Mouse (Mus musculus): Measurements from ENCODE around the gene Btbd2.
"Not testable (repeated sequence)": the region's sequence is repeated elsewhere in the genome, so short reads cannot be mapped to it uniquely, and the experiment has no call there.

Gene Btbd2

DNA sequence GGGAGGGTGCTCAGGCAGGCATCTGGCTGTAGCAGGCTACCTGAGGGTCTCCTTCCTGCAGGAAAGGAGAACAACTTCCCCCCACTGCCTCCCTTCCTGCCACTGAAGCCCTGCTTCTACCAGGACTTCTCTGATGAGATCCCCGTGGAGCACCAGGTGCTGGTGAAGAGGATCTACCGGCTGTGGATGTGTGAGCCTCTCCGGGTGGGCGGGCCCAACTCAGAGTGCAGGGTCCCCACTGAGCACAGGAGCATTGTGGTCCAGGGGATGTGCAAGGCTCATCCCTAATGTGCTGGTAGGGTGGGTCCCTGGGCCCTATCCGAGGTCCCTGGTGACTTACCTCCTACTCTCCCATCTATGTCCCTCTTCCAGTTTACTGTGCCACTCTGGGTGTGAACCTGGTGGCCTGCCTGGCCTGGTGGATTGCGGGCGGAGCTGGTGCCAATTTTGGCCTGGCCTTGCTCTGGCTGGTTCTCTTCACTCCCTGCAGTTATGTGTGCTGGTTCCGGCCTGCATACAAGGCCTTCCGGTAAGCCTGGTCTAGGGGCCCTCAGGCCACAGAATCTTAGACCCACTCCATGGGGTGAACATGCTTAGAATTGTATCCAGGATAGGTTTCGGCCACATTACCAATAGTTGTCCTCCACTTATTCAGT lies 47.5 kb downstream of the Btbd2 start:
- in situ Hi-C loops (cut with MboI) = no loop called here

DNA sequence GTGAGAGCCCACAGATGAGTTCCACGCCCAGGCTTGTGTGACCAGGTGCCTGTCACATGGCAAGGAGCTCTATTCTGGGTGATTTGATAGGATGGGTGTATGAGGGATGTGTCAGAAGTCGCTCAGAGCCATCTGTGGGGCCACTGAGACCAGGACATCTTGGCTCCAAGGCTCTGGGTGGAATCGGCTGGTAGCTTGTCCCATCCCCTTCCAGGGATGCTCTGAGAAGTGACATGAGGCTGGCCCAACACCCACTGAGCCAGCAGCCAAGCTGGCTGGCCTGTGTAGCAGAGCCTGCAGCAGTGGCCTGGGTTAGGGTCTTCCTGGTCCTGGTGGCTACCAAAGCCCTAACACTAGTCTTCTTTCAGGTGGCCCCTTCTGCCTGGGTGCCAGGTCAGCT lies 48.4 kb downstream of the Btbd2 start:
- in situ Hi-C loops (cut with MboI) = no loop called here

DNA sequence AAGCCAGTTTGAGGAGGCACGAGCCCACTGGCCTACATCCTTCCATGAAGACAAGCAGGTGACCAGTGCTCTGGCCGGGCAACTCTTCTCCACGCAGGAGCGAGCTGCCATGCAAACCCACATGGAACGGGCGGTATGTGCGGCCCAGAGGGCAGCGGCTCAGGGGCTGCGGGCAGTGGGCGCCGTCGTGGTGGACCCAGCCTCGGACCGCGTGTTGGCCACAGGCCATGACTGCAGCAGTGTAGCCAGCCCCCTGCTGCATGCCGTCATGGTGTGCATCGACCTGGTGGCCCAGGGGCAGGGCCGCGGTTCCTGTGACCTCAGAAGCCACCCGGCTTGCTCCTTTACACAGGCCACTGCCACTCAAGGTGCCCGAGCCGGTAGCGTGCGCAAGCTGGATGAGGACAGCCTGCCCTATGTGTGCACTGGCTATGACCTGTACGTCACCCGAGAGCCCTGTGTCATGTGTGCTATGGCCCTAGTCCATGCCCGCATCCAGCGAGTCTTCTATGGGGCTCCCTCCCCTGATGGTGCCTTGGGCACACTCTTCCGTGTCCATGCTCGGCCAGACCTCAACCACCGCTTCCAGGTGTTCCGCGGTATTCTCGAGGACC lies 50.0 kb downstream of the Btbd2 start:
- in situ Hi-C loops (cut with MboI) = no loop called here

DNA sequence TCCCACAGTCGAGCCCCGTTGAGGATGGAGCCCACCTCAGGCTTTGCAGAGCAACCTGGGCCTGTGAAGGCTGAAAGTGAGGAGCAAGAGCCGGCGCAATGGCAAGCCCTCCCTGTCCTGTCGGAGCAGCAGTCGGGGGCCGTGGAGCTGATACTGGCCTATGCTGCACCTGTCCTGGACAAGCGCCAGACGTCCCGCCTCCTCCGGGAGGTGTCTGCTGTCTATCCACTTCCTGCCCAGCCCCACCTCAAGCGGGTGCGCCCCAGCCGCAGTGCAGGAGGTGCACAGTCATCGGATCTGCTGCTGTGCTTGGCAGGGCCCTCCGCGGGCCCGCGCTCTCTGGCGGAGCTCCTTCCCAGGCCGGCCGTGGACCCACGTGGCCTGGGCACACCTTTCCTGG lies 50.6 kb downstream of the Btbd2 start:
- in situ Hi-C loops (cut with MboI) = no loop called here

DNA sequence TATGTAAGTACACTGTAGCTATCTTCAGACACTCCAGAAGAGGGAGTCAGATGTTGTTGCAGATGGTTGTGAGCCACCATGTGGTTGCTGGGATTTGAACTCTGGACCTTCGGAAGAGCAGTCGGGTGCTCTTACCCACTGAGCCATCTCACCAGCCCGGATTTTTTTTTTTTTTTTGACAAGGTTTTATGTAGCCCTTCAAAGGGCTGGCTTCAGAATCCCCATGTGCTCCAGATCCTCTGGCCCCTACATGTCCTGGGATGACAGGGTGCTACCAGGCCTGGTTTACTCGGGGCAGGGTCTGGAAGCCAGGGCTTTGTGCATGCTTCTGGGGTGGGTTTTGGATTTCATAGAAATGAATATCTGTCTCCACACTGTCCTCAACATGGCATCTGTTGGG lies 51.1 kb downstream of the Btbd2 start, which contains the start of gene Gm49322:
TSS of gene Gm49322 (plus strand) at position 301 of the 400 bp plus-strand sequence.
- in situ Hi-C loops (cut with MboI) = not testable (repeated sequence)

DNA sequence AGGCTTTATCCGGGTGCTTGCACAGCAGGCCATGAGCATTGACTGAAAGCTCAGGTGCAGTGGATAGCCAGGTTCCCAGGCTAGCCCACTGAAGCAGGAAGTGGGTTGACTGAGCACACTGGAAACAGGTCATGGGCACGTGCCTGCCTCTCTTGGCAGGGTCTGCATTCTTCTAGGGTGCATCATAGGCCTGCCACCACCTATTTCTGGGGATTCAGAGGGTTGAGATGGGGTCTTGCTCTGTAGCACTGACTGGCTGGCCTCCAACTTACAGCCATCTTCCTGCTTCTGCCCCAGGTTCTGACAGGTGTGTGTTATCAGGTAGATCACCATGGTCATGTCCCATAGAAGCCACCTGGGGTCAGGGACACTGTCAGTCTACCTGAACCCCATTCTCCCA lies 51.9 kb downstream of the Btbd2 start:
- in situ Hi-C loops (cut with MboI) = no loop called here

DNA sequence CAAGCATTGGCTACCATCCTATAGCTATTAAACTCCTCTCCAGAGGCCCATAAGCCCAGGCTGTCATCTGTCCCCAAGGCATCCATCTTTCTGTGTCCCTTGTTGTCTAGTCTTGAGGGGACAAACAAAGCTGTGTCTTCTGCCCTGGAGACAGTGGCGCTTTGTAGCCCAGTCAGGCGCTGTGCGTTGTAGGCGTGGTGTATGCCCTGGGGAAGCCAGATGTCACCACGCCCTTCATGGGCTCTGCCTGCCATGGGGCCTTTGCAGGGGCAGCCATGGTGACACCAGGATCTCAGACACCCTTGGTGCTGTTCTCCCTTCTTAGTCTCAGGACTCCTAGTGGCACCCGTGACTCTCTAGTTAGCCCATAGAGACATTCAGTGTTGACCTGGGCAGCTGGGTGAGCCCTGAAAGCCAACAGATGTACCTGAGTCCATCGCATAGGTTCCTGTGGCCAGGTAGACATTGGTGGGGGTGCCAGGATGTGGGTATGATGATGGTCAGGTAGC lies 52.8 kb downstream of the Btbd2 start:
- in situ Hi-C loops (cut with MboI) = no loop called here

DNA sequence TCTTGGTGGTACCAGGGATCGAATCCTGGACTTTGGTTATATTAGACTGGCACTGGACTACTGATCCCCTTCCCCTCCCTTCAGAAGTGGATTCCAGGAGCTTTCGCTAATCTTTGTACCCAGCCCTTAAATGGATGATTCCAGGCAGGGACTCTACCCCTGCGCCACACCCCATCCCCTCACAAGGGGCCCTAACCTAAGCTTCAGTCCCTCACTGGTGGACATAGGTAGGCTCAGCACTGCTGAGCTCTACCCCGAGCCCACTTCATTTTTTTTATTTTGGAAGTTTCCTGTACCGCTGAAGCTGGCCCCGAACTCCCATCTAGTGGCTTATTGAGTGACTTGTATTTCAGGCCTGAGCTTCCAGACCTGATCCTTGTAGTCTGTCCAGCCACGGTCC lies 53.5 kb downstream of the Btbd2 start:
- in situ Hi-C loops (cut with MboI) = no loop called here

DNA sequence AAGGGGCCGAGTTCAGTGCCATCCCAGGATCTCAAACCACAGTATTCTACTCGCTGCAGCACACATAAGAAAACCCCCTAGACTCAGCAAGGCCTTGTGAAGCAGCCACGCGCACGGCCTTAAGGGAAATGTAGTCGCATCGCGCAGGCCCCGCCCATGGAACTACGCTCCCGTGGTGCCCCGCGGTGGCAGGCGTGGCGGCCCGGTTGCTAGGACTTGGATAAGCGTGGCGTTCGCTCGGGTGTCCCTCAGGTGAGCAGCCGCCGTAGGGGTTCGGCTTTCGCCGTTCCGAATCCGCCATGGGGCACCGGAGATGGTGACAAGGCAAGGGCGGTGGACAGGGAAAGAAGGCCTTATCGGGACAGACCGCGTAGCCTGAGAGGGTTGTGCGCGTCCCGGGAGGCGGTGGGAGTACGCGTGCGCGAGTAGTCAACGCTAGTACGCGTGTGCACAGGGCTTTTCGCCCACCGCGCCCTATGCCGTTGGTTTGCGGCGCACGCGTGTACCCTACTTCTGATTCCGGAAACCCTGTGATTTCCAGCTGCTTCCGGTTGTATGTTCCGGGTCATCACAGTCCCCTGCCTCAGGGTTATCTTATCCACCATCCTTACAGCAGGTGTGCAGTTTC lies 54.1 kb downstream of the Btbd2 start, which contains the start of the genes Scamp4 and Adat3:
TSS of gene Scamp4 (plus strand) at position 175 of the 628 bp plus-strand sequence.
TSS of gene Adat3 (plus strand) at position 183 of the 628 bp plus-strand sequence.
- in situ Hi-C loops (cut with MboI) = no loop called here

DNA sequence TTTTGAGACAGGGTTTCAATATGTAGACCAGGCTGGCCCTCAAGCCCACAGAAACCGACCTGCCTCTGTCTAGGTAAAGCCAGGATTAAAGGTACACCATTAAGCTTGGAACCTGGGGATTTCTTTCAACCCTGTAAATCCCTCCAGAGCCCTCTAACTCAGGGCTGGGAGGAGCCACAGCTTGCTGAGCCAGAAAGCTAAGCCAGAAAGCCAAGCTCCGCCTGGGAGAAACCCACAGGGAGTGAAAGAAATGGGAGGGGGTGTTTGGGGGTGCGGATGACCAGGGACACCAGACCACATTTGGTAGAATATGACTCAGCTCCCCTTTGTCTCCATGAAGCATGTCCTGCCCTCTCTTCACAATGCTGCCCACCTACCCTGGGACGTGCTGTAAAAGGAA lies 60.6 kb downstream of the Btbd2 start:
- in situ Hi-C loops (cut with MboI) = no loop called here
